Mouse (Mus musculus): ENCODE results near the gene Clcn1. TPM values are rescaled to one million over a fixed set of nuclear protein-coding genes. Genes with fewer than 3 reads are reported as not detected.
A peak's percentile ranks its signal among the peaks of the same experiment; 100 is the strongest.

Gene Clcn1
- polyA plus RNA-seq, 1 experiment: 9.1 TPM

GRCm38 (mm10) chr6:42349426-42350020 lies 63.0 kb downstream of the Clcn1 start, which contains the start of gene Zyx:
Zyx (plus strand) TSS chr6:42349630.
- peak; percentile 65 to 79 for DNase-seq (ENCODE audit: extremely low spot score in 1 of 2, low spot score in 1 of 2)

- peak; percentile 48 to 82 for DNase-seq (ENCODE audit: extremely low spot score in 1 of 2, low spot score in 1 of 2)
These were observed 63.8 kb downstream of the Clcn1 start for GRCm38 (mm10) chr6:42350021-42350967.

- DNase-seq (ENCODE audit: extremely low spot score in 1 of 2, low spot score in 1 of 2): no peak
These were observed 64.7 kb downstream of the Clcn1 start for GRCm38 (mm10) chr6:42350968-42351775.

DNA sequence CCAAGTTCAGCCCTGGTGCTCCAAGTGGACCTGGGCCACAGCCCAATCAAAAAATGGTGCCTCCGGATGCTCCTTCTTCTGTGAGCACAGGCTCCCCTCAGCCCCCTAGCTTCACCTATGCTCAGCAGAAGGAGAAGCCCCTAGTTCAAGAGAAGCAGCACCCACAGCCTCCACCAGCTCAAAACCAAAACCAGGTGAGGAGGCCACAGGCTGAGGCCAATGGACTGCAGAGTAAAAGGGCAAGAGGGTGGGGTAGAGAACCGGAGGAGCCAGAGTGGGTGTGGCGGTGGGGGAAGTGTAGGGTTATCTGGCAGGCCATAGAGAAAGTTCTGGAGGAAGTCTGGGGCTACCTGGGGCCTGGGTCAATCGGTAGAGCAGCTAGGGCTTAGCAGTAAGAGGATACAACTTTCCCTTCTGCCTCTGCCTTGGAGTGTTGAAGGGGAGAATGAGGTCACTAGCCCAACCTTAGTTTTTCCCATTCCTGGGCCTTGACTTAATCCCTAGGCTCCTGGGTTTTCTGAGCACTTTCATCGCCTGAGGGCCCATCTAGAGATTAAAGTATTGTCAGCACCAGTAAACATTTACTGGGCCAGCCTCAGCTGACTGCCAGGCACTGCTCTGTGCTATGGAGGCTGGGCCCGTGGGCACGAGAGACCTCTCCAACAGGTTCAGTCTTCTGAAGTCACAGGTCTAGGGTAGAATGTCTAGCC lies 65.4 kb downstream of the Clcn1 start:
- no peak for DNase-seq (ENCODE audit: extremely low spot score in 1 of 2, low spot score in 1 of 2)

- DNase-seq (ENCODE audit: extremely low spot score in 1 of 2, low spot score in 1 of 2): no peak
These were observed 66.0 kb downstream of the Clcn1 start for GRCm38 (mm10) chr6:42352486-42352846.

GRCm38 (mm10) chr6:42353180-42353579 lies 66.7 kb downstream of the Clcn1 start:
- no peak for DNase-seq (ENCODE audit: extremely low spot score in 1 of 2, low spot score in 1 of 2)

DNA sequence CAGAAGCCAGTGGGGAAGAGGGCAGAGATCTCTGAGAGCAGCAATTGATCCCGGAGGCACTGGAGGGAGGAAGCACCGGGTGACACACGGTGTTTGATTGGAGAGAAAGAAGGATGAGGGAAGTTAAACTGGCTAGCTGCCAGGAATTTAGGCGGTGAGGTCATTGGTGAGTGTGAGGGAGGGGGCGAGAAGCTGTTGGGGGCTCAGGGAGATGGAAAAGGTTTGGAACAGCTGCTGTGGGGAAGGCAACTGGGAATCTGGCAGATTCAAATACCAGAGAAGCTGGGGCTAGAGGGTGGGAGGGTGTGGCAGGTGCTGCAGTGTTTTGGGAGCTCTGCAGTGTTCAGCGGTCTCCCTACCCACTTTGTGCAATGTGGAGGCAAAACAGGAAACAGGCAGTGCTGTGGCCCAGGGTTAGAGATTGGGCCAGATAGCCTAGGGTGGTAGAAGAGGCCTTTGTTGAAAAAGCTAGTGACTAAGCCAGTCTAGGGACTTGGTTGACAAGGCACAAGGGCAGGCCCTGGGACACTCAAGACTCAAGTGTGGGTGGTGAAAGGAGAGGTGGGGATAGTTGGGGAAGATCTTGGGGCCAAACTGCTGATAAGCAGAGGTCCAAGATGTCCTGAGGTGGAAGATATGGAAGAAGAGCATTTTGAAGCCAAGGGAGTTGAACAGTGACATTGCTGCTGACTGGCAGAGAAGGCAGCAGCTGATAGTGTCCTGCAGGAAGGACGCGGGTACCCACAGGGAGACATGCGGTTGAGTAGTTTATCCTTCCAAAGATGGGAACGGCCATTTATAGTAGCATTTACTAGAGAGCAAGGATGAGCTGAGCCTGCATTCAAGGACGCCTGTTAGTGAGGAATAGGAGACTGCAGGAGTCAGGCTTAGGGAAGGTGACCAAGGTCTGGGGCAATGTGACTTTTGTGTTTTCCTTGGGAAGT lies 67.9 kb downstream of the Clcn1 start:
- DNase-seq (ENCODE audit: extremely low spot score in 1 of 2, low spot score in 1 of 2): peak in 1 of 2 experiments; percentile 65

DNA sequence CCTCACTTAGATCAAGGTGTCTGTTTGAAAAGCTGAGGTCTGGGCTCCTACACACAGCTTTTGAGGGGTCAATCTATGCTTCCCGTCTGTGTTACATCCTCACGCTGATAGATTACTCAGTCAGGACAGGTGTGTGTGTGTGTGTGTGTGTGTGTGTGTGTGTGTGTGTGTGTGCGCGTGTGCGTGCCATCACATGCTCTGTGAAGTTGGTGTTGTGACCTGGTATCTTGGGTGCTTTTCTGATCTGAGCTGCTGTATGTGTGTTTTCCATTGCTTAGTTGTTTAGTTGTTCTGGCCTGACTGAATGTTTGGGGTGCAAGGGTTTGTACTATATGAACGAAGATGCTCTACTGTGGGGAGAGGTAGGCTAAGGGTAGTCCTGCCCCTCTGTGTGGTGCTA lies 68.9 kb downstream of the Clcn1 start:
- DNase-seq (ENCODE audit: extremely low spot score in 1 of 2, low spot score in 1 of 2): no peak

DNA sequence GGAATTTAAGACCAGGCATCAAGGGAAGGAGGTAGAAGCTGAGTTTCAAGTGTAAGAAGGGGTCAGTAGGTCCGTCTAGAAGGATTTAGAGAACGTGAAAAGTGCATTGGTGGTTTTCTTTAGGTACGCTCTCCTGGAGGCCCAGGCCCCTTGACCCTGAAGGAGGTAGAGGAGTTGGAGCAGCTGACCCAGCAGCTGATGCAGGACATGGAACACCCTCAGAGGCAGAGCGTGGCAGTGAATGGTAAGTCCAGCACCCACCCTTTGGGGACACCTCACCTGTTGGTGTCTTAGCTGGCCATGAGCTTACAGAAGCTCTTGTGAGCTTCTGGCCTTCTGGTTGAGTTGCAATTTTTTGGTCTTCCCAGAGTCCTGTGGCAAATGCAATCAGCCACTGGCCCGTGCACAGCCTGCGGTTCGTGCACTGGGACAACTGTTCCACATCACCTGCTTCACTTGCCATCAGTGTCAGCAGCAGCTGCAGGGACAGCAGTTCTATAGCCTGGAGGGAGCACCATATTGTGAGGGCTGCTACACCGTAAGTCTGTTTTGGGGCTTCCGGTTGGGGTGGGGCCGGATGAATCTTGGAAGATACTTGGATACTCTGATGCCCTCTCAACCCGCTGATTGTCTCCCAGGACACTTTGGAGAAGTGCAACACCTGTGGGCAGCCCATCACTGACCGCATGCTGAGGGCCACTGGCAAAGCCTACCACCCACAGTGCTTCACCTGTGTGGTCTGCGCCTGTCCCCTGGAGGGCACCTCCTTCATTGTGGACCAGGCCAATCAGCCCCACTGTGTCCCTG lies 69.5 kb downstream of the Clcn1 start:
- DNase-seq (ENCODE audit: extremely low spot score in 1 of 2, low spot score in 1 of 2): no peak

DNA sequence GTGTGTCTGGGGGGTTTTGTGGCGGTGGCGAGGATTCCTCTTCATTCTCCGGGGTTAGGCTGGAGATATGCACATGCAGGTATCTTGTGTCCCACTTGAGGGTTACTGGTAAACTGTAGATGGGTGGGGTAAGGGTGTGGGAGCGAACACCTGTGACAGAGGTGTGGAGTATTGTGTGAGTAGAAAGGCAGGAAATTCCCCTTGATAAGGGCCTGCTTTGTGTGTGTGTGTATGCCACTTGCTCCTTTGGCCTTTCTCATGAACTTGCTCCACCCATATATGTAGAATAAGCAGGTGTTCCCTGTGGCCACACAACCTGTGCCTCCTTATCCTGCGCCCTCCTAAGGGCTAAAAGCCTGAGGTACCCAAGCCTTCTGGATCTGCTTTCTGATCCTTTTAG lies 70.4 kb downstream of the Clcn1 start:
- no peak for DNase-seq (ENCODE audit: extremely low spot score in 1 of 2, low spot score in 1 of 2)

GRCm38 (mm10) chr6:42357901-42358300 lies 71.4 kb downstream of the Clcn1 start:
- DNase-seq (ENCODE audit: extremely low spot score in 1 of 2, low spot score in 1 of 2): no peak

DNA sequence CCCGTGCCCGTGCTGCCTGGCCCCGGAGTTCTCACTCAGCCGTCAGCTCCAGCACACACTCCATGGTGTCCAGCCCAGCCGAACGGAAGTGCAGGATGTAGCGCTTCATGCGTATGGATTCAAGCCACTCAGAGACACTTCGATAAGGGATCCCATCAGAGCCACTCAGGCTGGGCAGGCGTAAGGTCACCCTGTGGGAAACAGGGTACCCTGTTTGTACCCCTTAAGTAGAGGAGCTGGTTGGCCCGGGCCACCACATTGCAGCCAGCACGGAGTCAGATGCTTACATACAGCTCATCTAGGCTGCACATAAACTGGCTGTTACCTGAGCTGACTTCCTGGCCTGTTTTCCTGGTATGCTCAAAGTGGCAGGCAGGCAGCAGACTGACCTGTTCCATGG lies 72.4 kb downstream of the Clcn1 start:
- DNase-seq (ENCODE audit: extremely low spot score in 1 of 2, low spot score in 1 of 2): no peak

DNA sequence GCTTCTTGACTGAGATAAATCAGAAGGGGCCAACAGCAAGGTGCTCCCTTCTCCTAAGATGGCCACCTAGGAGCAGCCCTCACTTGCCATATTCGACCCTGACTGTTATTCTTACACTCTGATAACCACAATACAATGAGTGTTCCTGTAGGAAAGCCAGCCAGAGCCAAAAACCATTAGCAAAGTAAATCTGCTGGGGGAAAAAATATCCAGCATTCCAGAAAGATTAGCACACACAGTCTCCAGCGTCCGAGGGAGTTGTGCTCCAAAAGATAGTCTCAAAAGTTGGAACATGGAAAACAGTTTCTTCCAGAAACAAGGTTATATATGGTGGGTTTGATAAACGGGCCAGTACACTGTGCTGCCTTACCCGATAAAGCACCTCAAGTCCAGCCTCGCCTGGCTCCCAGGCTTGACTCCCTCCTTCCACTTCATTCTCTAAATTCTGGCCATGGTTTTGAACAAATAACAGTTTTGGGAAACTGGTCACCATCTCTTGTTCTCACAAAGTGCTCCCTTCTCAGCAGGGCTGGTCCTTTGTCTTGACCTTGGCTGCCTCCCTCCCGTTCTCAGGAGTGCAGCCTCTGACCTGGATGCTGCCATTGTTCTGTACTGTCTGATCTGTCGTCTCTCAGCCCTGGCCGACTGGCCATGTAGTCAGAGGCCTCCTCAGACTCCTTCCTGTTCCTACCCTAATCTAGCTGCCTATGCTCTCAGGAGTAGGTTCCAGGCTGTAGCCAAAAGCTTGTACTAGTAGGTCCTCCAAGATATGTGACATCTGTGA lies 73.1 kb downstream of the Clcn1 start:
- no peak for DNase-seq (ENCODE audit: extremely low spot score in 1 of 2, low spot score in 1 of 2)

DNA sequence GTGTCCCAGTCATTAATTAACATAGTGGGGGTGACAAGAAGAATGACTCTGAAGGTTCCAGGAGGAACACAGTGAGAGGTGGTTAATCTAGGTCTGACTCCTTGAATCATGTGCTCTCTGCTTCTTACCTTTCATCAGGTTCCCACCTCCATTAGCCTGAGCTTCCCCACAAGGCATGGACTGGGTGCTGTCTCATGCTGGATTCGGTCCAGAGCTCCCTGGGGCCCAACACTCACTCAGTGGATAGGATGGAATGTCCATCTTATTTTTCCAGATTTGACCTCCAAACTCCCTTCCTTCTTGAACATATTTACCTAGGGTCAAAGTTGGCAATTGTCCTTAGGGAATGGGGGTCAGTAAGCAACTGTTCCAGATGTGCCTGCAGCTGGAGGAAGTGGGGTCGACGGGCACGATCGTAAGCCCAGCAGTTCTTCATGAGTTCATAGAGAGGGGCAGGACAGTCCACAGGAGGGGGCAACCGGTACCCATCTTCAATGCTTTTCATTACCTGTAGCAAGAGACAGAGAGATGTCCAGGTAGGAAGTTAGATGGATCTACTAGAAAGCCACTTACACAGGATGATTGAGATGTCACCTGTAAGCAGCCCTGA lies 73.9 kb downstream of the Clcn1 start:
- no peak for DNase-seq (ENCODE audit: extremely low spot score in 1 of 2, low spot score in 1 of 2)

DNA sequence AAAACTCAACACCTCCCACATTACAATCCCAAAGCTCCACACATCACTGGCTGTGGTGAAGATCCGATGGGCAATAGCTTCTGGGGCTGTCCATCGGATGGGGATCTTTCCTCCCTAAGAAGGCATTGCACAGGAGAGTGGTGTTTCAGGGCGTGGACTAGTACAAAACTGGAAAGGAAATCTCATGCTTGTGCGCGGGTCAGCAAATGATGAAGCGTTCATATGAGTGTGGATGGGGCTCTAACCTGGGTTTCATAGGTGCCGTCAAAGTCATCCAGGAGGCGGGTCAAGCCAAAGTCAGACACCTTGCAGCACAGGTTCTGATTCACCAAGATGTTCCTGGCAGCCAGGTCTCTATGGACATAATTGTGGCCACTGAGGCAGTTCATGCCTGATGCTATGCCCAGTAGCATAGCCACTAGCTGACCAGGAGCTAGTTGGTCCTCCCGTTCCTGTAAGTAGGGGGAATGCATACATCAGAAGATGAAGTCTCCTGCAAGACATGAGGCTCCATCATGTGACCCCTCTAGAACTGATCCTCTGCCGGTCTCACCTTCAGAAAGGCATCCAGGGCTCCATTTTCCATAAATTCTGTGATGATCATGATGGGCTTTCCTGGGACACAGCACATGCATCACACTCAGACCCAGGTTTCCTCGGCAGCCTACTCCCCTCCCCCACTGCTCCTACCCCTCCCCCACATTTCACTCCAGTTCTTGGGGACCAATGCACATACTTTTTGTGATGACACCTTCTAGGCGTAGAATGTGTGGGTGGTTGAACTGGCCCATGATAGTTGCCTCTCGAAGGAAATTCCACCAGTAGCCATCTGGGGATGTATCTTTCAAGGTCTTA lies 74.8 kb downstream of the Clcn1 start:
- DNase-seq (ENCODE audit: extremely low spot score in 1 of 2, low spot score in 1 of 2): no peak

DNA sequence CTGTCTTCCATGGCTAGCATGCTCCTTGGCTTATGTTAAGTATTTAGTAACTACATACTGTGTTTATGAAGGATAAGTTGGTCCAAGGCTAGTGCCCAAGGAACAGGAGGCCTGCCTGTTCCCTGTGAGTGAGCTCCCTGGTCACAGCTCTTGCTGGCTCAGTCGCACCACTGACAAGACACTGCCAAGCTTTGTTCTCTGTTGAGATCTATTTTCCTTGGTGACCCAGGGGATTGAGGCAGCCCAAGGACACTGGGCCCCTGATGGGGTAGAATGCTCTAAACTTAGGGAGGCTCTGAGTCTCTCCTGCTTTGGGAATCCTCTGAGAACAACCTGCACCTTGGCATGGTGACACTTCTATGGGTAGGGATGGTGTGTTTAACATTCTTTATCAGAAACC lies 75.6 kb downstream of the Clcn1 start:
- DNase-seq (ENCODE audit: extremely low spot score in 1 of 2, low spot score in 1 of 2): no peak

GRCm38 (mm10) chr6:42362497-42362896 lies 76.0 kb downstream of the Clcn1 start:
- DNase-seq (ENCODE audit: extremely low spot score in 1 of 2, low spot score in 1 of 2): no peak

Measured in frontal cortex, adult 2 months (tissue).